Mouse (Mus musculus): ENCODE measurements around the gene Ptk7.

The Ptk7 gene

GRCm38 (mm10) chr17:46554977-46555672 is 74.2 kb downstream of the Ptk7 start:
- peak; percentile 70 for DNase-seq (ENCODE audit: low spot score)

- DNase-seq (ENCODE audit: low spot score): no peak
Observed at GRCm38 (mm10) chr17:46554646-46554976, 74.7 kb downstream of the Ptk7 start.

DNA sequence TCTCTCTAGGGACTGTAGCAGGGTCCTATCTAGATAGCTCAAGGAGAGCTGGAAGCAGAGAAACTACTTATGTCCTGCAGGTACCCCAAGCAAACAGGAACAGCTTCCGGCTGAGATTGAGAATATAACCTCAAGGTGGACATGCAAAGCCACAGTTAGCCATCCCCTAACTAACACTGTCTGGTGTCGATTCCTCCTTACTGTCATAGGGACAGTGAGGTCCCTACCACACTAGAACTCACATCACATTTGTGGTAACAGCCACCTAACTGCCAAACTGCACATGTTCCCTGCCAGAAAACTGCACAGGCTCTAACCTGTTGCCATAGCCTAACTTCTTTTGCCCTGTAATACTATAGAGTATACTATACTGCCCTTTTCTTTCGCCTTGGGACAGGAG is 75.4 kb downstream of the Ptk7 start:
- no peak for DNase-seq (ENCODE audit: low spot score)

- no peak for DNase-seq (ENCODE audit: low spot score)
Observed at GRCm38 (mm10) chr17:46553469-46553868, 75.8 kb downstream of the Ptk7 start.

DNA sequence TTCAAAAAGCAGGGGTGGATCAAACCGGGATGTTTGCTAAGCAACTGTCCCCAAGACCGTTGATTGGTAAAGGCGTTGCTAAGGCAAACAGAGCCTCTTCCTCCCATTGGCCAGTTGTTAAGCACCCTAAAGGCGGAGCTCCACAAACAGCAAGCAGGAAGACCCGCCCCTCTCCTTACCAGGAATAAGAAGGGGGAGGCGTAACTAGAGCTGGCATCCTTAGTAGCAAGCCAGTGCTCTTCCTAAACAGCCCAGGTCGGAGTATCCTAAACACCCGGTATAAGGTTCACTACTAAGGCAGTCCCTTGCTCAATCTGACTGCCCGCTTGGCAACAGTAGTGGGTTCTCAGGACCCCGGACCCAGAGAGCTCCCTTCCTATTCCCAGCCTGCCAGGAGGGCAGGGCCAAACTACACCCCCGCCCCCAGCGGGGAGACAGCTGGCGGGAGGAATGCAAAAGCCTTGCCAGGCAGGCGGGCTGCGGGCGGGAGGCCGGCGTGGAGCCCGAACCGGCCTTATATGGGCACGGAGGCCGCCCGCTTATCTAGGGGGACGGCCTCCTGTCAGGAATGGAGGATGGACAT is 76.4 kb downstream of the Ptk7 start:
- peak; percentile 93 for DNase-seq (ENCODE audit: low spot score)

- no peak for DNase-seq (ENCODE audit: low spot score)
Observed at GRCm38 (mm10) chr17:46552151-46552550, 77.2 kb downstream of the Ptk7 start.

DNA sequence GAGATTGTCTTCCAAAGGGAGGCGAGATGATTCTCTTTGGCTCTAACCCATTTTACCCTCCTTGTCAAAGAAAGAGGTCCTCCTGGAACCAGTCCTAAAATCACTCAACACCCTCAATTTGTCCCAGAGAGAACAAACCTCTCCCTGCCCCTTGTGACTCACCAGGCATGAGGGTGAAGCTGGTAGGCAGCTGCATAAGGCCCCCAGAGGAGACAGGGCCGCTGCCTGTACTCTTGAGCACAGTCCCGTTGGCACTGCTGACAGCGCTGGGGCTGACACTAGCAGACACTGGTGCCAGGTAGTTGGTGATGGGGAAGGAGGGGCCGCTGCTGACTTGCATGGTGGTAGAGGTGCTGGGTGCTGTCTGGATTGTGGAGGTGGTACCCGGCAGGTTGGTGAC is 77.9 kb downstream of the Ptk7 start:
- DNase-seq (ENCODE audit: low spot score): peak; percentile 38

DNA sequence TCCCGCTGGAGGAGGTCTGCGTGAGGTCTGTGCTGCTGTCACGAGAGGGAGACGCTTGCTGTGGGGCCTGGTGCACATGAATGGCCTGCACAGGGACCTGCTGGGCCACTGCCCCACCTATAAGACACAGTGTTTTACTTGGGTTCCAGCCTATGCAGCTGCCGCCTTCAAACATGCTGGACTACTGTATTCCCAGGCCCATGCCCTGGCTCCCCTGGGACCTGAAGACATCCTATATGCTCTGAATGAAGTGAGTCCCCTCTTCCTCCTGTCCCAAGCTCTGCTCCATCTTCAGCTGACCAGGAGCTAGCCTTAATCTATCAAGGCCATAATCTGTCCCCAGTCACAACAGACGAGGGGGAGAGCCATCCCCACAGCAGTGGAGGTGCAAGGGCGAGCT is 78.4 kb downstream of the Ptk7 start:
- DNase-seq (ENCODE audit: low spot score): peak; percentile 40

DNA sequence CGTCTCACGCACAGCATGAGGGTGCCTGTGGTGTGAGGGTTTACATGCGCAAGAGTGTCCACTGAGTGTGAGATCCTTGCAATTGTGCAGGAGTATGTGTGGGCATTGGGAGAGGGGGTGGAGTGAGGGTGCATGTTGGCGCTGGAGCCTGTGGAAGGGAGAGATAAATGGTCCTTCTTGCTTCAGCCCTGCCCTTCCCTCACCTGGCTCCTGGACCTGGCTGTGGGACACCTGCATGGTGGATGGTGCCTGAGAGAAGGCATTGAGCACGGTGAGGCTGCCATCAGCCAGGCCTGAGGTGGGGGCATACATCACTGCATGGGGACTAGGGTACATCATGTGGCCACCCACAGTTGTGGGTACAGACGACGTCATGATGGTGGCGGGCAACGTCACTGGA is 79.7 kb downstream of the Ptk7 start:
- no peak for DNase-seq (ENCODE audit: low spot score)

DNA sequence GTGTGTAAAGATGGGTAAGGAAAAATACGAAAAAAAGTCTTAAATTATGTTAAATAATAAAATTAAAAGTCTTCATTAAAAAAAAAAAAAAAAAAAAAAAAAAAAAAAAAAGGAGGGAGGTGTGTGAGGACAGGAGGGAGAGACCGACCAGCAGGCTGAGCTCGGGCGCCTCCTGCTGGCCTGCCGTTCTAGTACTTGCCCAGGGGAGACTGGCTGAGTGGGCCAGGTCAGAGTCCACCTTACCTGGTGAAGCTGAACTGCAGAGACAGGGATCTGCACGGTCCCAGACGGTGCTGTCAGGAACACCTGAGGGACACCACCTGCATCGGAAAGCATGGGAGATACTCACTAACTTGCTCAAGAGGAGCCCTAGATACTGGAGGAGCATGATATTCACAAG is 80.1 kb downstream of the Ptk7 start:
- peak; percentile 84 for DNase-seq (ENCODE audit: low spot score)

- no peak for DNase-seq (ENCODE audit: low spot score)
Observed at GRCm38 (mm10) chr17:46548741-46549140, 80.6 kb downstream of the Ptk7 start.

DNA sequence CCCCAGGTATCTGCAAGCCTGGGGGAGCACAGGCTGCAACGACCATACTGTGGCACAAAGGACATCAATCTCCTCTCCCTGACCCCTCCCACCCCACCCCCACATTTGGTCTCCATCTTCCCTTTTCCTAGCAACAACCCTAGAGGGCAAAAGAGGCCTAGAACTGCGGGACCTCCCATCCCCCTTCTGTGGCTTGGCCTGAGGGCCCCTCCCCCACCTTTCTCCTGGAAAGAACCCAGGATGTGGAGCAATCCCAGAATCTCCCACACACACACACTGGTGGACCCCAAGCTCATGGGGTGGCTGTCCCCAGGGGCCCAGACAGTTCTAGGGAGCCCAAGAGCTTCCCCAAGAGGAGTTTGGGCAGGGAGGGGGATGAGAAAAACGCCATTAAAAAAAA is 81.4 kb downstream of the Ptk7 start:
- peak; percentile 69 for DNase-seq (ENCODE audit: low spot score)

- DNase-seq (ENCODE audit: low spot score): no peak
Observed at GRCm38 (mm10) chr17:46546995-46547394, 82.3 kb downstream of the Ptk7 start.

DNA sequence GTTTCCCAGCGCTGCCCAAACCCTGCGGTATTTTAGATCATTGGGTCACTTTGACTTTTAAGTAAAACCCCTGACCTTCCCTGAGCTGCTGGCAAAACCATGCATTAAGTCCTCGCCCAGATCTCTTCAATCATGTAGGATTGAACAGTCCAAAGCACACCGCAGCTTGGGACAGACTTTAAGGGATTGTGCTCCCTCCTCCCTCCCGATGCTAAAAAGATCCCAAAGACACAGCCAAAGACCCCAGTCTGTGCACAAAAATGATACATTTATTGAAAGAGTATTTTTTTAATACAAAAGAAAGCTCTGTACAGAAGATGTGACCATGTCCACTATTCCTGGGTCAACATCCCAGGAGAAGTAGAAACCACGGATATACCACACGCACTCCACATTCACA is 82.7 kb downstream of the Ptk7 start:
- DNase-seq (ENCODE audit: low spot score): no peak

DNA sequence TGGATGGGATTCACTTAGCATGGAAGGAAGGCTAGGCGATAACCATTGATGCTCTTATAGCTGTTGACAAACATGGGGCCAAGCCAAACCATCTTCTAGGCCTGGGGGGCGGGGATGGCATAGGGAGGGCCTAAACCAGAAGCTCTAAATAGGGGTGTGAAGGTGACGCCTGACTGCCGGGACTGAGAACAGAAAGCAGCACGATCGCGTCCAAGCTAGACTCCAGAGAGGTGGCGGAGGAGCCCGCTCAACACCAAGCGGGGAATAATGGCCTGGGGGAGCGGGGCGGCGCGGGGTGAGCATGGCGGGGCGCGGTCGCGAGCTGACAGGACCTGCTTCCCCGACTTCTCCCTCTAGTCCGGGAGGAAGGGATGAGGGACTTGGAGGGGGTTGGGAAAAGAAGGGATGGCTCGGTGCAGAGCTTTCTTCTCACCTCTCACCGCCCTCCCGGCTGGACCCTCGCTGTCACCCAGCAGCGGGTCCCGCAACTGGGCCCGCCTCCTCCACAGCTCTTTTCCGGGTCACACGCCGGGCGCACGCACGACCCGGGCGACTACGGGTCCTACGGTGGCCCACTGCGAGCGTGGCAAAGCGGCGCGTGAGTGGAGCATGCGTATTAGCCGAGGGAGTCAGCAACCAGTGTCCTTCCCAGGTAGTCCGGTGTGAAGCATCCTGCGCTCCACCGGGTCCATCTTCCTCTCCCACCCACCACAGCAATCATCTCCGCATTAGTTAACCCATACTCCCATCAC is 83.3 kb downstream of the Ptk7 start, which contains the start of gene Cul9:
TSS of gene Cul9 (minus strand) at position 576 of the 752 bp plus-strand sequence.
- peak; percentile 82 for DNase-seq (ENCODE audit: low spot score)

GRCm38 (mm10) chr17:46543661-46544060 is 85.6 kb downstream of the Ptk7 start:
- no peak for DNase-seq (ENCODE audit: low spot score)

DNA sequence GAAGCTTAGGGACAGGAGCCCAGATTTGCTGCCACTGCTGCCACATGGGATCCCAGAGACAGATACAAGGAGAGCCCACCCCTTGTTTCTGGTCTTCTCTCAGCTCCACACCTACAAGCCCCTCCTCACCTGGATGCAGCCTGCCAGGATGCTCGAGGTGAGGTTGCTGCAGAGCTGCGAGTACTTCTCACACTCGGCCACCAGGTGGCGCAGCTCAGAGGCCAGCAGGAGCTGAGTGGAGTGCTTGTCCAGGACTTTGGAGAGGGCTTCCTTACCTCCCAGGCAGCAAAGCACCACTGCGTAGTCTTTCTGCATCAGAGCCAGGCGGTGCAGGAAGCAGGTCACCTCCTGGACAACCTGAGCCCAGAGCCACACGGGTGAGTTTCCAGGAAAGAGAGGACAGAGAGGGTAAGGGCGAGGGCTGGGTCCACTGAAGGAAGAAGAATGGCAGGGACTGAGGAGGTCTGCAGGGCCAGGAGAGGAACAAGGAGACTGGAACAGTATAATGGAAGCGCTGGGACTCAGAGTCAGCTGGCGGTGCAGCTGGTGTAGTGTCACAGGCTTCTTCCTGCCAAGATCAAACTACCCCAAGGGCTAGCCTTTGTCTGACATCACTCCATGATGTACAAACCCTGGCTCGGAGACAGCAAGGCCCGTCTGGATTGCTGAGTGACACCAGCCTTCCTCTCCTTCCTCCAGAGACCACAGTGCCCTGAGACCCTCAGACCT is 103.6 kb downstream of the Ptk7 start:
- DNase-seq (ENCODE audit: low spot score): peak; percentile 91

GRCm38 (mm10) chr17:46525065-46525464 is 104.2 kb downstream of the Ptk7 start:
- no peak for DNase-seq (ENCODE audit: low spot score)

DNA sequence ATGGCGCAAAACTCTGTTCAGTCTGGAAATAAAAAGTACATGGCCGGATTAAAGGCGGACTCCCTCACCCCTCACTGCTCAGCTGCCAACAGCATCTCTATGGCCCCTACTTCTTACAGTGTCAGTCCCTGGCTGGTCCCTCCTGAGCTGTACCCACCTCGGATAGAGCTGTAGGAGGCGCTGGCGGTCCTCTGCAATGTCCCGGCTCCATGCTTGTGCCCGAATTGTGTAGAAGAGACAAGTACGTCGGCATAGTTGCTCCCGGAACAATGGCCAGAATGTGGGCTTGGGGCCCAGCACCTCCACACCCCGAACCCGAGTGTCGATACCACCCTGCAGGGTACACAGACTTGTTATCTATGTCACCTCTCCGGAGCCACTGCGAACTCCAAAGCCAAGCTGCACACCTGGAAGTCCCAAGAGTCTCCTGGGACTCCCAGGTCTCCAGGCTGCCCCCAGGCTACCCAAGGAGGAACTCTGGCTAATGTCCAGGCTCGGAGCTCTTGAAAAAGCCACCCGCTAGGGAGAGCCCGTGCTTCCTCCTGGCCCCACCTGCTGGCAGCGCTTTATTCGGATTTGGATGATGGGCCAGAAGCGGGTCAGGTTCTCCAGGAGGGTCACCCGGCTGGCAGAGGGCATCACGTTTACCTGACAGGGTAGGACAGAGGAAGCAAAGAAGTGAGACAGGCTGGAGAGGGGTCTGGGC is 107.2 kb downstream of the Ptk7 start:
- DNase-seq (ENCODE audit: low spot score): no peak

DNA sequence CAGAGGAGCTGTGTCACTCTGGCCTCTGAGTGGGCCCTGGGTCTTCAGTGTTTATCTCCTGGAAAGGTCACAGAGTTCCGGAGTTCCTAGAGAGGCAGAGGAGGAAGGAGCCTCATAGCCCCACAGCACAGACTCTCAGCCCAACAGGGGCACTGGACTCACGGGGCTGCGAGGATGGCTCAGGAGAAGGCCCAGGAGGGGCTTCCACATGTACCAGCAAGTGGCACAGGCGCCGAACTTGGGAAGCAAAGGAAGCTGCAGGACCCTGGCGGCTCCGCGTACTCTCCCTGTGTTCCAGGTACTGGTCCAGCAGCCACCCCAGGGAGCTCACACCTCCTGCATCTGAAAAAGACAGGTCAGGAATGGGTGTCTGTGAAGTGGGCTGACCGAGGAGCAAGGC is 108.1 kb downstream of the Ptk7 start:
- no peak for DNase-seq (ENCODE audit: low spot score)

GRCm38 (mm10) chr17:46520385-46520979 is 108.8 kb downstream of the Ptk7 start:
- no peak for DNase-seq (ENCODE audit: low spot score)

DNA sequence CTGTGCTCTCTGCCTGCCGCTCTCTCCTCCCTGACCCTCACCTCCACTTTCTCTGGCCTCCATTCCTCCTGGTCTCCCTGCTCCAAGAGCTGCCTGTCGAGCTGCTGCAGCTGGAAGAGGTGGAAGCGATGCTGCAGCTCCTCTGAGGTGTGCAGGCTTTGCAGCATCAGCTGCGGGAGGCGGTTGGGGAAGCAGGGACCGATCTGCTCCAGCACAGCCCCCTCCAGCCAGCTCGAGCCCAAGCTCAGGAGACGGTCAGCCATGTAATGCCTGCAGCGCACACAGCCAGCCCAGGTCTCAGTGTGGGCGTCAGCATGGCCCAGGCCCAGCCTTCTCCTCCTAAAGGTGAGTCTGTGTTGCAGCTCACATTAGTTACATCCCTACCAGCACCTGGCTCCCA is 109.3 kb downstream of the Ptk7 start:
- no peak for DNase-seq (ENCODE audit: low spot score)

Measured in testis, postnatal 10 days (tissue).